Mouse (Mus musculus): ENCODE data around the gene Fam83c.
A peak's percentile ranks its signal among the peaks of the same experiment; 100 is the strongest.

Fam83c gene

DNA sequence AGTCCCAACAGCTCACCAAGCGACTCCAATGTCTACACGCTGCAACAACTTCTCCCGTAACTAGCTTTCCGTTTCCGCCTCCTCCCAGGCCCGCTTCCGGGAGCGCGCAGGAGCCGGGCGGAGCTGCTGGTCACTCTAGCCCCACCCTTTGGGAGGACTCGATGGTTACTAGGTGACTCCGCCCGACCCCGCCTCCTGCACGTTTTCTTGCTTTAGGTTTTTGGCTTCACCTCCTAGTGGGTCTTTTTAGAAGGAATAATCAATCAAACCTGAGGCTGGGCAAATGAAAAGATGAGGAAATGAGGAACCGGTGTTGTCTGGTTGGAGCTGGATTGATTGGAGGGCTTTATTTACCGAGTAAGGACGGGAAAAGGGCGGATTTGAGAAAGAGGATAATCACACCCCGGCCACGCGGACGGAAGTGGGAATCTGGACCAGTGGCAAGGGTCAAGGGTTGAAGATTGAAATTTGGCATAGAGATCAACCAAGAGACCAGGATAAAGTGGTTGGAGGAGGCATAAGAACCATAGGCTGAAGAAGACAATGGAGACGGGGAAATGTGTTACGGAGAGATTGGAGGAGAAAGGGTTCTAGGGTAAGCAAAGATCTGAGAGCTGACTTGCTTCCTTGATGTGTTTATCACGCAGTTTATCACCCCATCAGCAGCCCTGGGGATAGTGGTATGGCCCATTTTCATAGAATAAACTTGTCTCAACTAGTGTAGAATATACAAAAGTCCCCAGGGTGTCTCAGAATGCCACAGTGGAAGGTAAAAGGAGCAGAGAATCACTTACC is 7.8 kb downstream of the Fam83c start, which contains the start of gene Eif6:
Eif6 (minus strand) TSS at position 296 of the 795 bp plus-strand sequence.
- peak; percentile 88 to 93 for DNase-seq

DNA sequence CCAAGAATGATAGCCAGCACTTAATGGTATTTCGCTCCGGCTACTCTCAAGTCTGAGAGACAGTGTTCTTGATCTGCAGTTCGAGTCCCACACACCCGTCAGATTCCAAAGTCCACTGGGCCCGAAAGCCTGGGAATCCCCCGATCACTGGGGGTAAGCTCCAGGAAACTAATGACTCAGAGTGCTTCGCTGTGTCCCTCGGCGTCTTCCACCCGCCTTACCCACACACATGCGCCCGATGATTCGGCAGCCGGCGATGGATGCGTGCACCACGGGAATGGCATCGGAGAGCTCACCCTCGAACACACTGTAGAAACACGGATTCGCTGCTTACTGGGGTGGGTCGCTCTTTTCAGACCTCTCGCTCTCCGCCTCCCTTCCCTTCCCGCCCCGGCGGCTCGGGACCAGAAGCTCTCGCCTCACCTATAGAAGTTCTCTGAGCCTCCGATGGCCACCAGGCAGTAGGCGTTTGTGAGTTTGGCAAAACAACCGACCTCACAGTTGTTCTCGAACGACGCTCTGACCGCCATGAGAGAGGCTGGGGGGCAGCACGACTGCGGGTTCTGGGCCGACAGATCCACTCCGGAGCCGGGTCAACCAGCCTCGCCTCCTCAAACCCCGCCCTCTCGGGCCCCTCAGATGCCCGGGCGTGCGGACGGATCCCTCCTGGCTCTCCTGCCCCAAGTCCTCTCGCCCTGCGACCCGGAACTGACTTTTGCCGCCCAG is 8.6 kb downstream of the Fam83c start:
- DNase-seq, result peak; percentile 30 to 55

DNA sequence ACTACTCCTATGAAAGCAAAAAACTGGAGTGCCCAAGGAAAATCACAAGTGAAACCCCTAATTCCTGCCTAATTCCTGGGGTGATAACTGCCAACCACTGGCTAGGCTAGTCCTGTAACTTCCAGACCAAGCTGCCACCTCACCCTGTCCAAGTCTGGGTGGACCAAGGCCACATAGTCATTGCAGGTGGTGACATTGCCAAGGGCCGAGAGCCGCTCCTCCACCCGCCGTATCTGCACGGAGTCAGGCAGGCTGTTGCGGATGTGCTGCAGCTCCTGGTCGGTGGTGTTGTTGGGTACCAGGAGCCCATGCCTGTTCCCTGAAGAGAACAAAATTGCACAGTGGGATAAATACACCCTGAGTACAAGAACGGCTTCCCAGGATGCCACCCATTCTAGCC is 10.9 kb downstream of the Fam83c start:
- DNase-seq, result no peak

DNA sequence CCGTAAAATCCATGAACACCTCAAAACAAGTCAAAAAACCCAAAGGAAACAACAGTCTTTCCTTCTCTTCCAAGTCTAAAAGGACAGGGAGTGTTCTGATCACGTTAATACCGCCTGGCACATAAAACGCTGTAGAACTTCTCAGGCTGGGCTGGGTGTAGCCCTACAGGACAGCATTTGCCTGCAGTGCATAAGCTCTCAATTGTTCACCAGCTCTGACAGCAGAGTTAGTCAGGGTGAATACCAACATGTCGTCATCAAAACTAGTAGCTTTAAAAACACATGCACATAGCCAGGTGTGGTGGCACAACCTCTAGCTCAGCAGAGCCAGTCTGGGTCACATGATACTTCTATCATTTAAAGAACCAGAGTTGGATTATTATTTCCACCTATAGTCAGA is 13.9 kb downstream of the Fam83c start:
- no peak for DNase-seq

DNA sequence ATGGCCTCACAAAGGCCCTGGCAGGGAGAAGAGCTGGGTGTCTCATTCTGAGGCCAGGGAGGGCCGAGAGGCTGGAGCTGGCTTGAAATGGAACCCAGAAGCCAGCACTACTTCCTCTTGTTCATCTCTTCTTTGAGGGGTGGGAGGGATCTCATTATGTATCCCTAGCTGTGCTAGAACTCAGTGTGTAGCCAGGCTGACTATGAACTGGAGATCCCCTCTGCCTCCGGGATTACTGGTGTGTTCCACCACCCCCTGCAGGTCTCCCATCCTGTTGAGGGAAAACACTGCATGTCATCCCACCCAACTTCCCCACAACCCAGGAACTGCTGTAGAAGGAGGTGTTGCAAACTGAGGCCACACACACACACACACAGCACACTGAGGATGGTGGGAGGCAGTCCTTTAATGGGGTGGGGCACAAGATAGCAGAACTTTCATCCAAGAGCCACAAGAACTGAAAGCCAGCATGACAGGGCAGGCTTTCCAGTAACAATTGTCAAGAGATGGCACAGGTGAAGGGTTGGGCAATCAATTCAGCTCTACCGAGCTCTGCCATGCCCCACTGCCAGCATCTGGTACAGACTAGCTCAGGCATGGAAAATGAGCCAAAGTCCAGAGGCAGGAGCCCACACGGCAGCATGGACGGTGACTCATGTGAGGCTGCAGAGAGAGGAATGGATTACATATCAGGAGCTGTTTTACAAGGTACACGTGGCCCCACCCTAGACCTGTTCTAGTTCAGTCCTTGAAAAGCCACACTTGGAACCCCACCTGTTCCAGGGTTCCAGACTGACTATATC is 15.0 kb downstream of the Fam83c start:
- DNase-seq, result peak; percentile 28 to 61

DNA sequence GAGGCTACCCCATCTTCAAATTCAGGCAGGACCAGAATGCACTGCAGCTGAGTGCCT is 15.4 kb downstream of the Fam83c start, which contains the start of gene BC029722:
BC029722 (minus strand) TSS at position 35 of the 57 bp plus-strand sequence.
- DNase-seq, result no peak

DNA sequence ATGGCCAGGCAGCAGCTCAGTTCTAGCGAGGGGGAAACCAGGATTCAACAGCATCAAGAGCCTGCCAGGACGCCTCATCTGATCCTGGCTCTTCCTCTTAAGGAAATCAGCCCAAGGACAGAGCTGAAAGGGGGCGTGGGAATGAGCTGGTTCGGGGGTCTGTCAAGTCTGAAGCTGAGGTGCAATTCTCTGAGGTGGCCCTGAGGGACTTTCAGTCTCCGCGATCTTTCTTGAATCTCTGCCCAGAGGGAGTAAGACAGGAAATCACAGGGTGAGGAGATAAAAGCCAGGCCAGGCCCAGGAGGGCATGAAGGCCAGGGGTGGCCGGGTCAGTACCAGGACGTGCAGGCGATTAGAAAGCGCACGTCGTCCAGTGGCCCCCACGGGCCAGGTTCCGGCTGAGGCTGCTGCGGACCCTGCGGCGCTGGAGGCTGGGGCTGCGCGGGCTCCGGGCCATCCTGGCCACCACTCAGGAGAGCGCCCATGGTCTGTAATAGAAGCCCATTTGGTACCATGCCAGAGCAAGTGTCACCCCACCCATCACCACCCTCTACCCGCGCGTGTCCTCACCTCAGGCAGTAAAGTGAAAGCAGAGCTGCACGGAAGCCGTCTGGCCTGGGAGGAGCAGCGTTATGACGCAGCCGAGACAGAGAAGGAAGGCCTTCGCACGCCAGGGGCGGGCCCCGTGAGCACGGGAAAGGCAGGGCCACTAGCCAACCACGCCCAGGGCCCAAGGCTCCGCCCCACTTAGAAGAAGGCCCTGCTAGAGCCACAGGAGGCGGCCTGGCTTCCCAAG is 15.9 kb downstream of the Fam83c start:
- peak; percentile 97 for DNase-seq

DNA sequence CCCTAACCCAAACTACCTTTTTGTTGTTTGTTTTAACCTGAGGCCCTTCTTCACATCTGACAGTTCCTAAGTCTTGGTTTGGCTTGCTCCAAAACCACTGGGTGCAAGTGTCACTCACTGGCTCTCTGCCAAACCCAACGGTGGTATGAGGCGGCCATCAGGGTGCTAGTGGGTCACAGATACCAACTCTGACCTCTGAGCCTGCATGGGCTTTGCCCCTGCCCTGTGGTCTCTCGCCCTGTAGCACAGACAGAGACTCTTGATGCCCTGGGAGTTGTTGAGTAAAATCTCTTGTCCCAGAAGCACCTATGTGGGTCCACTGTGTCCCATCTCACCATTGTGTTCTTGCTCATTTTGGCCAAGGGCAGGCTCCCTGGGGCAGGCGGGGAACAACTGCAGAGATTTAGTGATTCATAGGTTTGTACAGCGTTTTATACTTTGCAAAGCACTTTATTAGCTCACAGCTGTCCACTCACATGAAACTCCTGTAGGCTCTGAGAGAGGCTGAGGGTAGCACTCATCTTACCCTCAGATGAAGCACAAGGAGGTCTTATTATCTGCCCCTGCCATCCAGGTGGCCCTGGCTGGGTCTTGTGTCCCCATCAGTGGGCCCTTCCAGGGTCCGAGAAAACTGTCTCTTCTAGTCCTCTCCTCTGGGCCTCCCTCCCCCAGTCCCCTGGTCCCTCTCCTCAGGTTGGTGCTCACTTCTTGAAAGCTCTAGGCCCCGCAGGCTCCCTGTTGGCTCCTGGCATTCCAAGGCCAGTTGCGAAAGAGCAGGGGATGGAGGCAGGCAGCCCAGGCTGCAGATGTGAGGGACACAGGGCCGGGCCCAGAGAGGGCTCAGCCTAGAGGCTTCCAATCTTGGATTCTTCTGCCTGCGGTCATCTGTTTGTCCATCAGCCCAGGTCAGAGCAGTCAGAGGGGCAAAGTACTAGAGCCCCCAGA is 17.1 kb downstream of the Fam83c start:
- DNase-seq, result no peak

DNA sequence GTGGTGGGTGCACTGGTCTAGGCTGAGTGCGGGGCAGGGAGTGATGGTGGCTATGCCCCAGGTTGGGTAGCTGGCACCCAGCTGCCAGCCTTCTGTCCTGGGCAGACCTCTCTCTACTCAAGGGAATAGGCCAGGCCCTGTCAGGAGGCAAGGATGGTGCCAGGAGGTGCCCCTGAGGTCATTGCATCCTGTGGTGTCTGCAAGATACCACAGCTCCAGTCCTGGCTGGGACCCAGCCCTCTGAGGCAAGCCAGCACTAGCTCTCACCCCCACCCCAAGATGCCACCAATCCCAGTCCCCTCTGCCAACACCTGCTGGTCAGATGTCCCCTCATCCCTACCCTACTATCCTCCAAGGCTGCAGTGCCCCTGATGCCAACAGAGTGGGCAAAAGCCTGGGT is 18.5 kb downstream of the Fam83c start:
- DNase-seq, result no peak

DNA sequence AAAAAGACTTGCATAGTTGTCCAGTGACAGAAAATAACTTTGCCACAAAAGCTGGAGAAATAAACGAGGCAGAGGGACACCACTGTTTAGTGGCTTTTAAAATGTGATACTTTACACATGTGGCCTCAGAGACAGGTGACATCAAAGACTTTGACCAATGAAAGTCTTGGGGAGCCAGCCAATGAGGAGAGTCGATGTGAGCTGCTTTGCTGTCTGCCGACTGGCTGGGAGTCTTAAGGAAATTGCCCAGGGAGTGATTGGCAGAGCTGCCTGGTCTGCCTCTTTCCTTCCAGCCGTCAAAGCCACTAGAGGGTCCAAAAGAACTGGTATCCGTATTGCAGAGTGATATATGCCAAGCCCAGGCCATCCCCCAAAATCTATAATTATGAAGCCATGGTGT is 19.8 kb downstream of the Fam83c start:
- DNase-seq, result peak in 1 of 2 experiments; percentile 30

DNA sequence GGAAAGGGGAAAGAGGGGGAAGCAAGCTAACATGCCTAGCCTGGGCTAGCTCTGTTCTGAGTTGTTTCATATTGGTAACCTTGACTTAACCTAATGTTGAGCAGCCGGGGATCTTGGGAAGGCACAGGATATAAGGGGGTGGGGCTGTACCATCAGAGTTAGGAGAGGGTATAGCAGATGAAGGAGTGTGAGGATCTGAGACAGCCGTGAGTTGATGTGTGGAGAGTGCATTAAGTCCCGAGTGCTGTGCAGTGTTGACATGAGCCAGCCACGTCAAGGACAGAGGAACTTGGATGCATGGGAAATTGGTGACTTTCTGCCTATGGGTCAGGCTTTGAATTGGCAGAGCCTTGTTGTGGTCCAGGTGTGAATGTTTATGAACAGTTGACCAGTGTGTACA is 22.0 kb downstream of the Fam83c start:
- DNase-seq, result no peak

DNA sequence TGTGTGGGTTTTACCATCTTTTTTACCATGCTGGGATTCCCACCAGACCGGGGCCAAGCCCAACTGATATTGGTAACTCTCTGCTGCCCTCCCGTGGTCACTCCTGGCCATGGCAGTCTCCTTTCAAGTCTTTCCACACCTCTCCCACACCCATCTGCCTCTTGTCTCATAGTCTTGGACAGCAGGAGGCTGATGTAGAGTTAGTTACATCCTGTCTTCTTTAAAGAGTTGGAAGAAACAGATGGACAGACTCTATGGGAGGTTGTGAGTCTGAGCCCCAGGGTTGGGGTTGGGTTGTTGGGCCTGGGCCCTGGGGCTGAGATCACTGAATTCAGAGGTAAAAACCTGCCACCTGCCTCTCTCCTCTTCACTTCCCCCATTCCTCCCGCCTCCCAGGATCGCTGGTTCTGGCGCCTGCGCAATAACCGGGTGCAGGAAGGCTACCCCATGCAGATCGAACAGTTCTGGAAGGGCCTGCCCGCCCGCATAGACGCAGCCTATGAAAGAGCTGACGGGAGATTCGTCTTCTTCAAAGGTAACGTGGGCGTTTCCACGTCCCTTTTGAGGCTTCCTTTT is 22.7 kb downstream of the Fam83c start:
- DNase-seq, result peak; percentile 87 to 88

DNA sequence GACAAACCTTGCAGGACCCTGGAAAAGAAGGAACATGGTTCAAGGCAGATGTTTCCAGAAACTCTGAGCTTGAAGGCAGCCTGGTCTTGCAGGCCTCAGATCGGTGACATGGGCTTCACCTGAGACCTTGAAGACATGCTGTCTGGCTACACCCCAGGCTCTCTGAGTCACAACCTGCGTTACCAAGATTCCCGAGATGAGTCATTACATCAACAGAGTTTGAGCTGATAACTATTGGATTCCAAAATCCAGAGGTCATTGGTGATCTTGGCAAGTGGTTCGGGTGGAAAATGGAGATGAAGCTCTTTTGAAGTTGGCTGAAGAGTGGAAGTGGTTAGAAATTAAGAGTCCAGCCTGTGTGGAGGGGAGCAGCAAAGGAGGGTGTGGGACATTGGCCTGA is 25.0 kb downstream of the Fam83c start:
- DNase-seq, result no peak

DNA sequence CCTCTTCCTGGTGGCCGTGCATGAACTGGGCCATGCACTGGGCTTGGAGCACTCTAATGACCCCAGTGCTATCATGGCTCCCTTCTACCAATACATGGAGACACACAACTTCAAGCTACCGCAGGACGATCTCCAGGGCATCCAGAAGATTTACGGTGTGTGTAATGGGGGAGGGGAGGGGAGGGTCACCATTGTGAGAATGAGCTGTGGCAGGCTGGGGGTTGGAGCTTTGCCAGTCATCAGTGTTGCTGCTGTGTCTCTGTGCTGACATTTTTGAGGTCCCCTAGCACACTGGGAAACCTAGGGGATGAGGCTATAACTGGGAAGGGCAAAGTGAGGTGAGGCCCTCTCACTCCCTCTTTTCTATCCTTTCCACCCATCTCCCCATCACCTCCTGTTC is 27.2 kb downstream of the Fam83c start:
- DNase-seq, result no peak

DNA sequence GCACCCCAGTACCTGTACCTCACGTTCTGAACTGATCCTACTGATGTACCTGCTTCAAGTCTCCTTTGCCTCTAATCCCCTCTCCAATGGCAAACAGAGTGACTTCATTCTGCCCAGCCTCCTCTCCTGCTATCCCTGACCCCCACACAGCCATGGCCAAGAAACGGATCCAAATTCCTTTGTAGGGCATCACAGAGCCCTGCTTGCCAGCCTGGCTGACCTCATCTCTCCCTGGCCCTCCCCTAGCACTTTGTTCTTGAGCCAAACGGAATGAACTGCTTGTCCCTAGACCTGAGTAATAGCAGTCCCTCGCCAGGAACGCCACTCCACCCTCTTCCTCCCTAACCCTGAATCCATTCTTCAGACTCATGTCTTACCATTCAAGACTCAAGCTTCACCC is 28.1 kb downstream of the Fam83c start:
- DNase-seq, result no peak

DNA sequence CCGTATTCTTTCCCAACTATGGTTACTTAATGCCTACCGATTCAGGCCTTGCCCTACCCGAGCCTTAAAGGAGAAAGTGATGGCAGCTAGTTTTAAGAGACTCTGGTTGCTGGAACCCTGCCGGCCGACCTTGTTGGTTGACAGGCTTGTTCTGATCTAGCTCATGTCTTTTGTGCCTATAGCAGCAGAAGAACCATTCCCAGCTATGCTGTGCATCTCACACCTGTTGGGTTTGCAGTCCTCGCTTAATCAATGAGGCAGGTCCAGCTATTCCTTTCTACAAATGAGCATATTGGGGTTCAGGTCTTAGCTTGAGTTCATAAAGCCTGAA is 28.8 kb downstream of the Fam83c start:
- no peak for DNase-seq

DNA sequence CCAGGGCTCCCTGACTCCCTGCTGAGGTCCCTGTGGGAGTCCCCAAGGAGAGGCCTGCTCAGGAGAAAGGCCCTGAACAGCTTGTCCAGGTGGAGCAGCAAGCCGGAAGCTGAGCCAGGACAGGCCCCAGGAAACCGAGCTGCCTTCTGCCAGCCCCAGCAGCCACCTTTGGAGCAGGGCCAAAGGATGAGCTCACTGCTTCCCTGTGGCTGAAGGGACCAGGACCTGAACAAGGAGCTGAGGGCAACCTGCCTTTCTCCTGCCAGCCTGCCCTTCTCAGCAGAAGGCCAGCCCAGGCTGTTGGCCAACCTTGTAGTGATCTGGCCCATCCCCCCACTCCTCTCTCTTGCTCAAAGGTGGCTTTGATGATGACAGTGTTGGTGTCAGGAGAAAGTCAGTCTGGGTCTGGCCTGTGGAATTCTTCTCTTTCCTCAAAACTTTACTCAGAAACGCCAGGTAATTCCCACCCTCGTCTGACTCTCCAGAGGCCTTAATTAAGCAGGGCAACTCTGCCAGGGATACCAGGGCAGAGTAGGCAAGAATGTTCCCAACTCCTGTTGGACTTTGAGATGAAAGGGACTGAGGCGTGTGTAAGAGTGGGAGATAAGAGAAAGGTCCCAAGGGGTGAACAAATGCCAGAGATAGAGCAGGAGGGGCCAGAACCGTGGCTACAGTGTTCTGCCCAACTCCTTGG is 29.3 kb downstream of the Fam83c start:
- peak; percentile 27 to 56 for DNase-seq

DNA sequence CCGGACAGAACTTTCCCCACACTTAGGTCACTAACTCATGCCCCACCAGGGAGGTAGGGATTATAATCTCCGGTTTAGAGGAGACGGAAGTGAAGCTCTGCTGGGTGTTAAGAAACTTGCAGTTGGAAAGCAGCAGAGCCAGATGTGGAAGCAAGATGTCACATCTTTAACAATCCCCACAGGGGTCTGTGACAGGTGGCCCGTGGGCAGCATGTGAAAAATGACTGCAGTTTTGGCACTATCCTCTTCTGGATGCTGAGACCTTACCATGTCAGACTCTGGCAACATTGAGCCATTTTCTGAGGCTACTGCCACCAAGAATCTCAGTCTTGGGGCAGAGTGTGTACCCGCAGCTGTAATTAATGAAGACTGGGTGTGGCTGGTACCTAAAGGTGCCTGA is 30.6 kb downstream of the Fam83c start:
- DNase-seq, result no peak

DNA sequence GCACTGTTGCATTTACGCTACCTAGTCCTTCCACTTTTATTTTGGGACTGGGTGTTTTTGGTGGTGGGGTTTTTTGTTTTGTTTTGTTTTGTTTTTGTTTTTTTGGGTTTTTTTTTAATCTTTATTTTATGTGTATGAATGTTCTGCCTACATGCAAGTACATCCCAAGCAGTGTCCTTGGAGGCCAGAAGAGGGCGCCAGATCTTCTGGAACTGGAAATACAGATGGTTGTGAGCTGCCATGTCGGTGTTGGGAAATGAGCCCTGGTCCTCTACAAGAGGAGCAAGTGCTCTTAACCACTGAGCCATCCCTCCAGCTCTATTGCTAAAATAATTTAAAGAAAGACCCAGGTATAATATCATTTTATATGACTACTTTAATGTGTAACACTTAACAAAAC is 31.9 kb downstream of the Fam83c start:
- peak; percentile 19 to 37 for DNase-seq

DNA sequence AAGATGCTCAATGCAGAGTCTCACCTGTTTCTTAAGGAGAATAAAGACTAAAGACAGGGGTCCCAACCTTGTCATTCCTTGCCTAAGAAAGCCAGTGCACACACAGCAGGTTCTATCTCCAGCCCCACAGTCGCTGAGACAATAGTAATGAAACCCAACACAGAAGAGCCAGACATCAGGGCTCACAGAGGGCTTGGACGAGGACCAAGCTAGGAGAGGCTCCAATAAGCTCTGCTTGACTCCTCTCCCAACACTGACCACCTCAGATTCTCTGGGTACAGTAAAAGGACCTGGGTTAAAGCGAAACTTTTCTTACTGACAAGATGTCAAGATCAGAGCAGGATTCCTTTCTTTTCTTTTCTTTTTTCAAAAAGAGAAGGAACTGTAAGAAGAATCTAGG is 36.0 kb downstream of the Fam83c start:
- DNase-seq, result no peak

Measured in kidney, postnatal 4 days (tissue).